Mouse (Mus musculus) thymus, postnatal 10 days (tissue): ENCODE results near the gene Vmn2r38.
"Not testable (repeated sequence)": the region's sequence is repeated elsewhere in the genome, so short reads cannot be mapped to it uniquely, and the experiment has no call there.

Experiments
- DNase-seq, 2 experiments: peaks; one replicate each; pipeline ENCODE4 v3.0.0; 2021; ENCODE audit warnings: low spot score in 2 of 2

Vmn2r38 gene

GRCm38 (mm10) chr7:9097781-9098180, at the start of gene Vmn2r38:
TSS of gene Vmn2r38 (minus strand) at chr7:9097881.
- DNase-seq: not testable (repeated sequence)

GRCm38 (mm10) chr7:9065353-9065752, 32.3 kb downstream of the Vmn2r38 start:
- DNase-seq: not testable (repeated sequence)

GRCm38 (mm10) chr7:9030698-9031097, 67.0 kb downstream of the Vmn2r38 start, which contains the start of gene Vmn2r39:
TSS of gene Vmn2r39 (minus strand) at chr7:9030798.
- not testable (repeated sequence) for DNase-seq
